Mouse (Mus musculus): ENCODE results near the gene Clec5a.
"Not testable (repeated sequence)": the region's sequence is repeated elsewhere in the genome, so short reads cannot be mapped to it uniquely, and the experiment has no call there.

The Clec5a gene

DNA sequence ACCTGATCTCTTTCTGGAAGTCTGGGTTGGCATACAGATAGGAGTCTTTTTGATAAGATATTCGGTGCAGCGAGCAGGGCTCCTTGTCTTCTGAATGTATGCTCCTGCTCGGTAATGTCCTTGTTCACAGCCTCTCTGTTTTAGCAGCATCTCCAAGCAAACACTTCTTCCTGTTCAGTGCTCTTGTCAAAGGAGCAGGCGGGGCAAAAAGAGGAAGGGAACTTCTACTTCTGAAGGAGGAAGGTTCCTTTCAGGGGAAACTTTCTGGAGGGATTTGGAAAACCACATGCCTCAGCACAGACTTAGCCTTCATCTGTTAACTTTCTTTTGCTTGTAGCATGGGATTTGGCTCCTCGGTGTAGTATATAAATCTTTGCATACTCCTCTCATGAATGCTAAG is at the start of gene Clec5a:
Clec5a (minus strand) TSS at position 177 of the 400 bp plus-strand sequence.
- DNase-seq (ENCODE audit: low spot score in 2 of 2), result no peak

DNA sequence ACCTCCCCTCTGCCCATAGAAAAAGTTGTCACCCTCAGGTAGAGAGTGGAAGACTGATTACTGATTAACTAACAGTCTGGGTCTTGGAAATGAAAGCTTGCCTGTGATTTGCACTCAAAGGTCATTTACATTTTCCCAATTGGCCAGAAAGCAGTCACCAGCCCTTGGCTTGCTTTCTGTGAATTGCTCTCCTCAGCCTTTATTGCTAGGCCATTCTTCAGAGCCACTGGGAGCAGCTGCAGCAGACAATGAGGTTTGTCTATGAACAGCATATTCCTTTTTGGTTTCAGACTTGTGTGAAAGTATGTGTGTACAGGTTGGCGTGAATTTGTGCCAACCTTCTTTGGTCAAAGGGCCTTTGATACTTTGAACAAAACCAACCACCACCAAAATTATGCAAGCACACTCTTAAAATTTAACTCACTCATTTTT is 49.0 kb upstream of the Clec5a start:
- no peak for DNase-seq (ENCODE audit: low spot score in 2 of 2)

DNA sequence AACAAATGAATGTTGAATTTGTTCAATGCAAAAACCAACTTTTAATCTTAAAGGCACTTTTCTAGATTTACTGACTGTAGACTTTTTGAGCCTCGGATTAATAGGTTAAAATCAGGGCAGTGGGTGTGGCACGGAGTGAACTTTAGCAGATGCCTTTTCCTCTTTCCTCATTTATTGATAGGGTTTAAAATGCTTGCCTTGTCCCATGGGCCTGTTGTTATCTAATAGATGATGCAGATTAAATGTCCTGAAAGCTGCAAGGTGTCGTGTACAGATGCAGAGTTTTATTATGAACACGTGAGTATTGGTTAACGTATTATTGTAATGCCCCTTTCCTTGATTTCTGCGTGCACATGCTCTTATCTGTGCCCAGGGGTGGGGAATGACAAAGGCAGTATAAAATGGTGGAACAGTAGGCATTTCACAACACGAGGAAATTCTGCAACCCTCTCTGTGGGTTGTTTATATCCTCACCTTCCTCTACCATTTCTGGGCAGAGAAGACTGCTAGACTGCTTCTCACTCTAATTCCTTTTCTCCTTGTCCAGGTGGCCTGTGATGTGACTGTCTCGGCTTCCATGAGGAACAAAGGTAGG is 42.9 kb upstream of the Clec5a start, which contains the start of gene Mgam:
Mgam (plus strand) TSS at position 426 of the 595 bp plus-strand sequence.
- no peak for DNase-seq (ENCODE audit: low spot score in 2 of 2)

DNA sequence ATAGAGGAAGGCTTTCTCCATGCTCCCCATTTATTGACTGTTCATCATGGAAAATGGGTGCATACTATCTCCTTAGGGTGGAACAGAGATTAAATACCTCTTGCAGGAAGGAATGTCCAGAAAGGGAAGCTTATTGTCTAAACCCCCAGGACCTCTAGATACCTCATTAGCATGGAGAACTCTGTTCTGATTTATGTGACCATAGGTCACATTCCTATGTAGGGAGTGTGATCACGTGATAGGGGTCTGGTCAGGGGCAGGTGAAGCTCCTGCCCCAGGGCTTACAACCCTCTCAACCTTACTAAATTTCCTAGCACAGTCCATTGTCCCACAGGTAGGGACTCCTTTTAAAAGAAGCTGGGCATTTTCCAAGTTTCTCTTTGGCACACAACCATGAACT is 40.5 kb upstream of the Clec5a start:
- no peak for DNase-seq (ENCODE audit: low spot score in 2 of 2)

DNA sequence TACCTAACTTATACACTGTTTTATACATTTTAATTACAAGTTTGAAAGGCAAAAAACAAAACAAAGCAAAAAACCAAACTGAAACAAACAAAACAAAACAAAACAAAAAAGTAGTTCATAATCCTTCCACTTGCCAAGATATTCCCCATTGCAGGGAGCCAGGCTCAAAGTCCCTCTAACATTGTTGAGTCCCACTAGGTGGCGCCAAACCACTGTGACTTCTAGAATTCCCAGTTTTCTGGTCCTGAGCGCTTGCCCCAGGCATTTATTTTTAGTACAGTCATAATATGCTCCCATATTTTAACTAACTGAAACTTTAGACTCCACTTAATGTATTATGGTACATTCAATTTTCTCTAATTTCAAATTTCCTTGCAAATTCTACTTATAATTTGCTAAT is 32.3 kb upstream of the Clec5a start:
- DNase-seq (ENCODE audit: low spot score in 2 of 2), result peak; percentile 62 to 80

DNA sequence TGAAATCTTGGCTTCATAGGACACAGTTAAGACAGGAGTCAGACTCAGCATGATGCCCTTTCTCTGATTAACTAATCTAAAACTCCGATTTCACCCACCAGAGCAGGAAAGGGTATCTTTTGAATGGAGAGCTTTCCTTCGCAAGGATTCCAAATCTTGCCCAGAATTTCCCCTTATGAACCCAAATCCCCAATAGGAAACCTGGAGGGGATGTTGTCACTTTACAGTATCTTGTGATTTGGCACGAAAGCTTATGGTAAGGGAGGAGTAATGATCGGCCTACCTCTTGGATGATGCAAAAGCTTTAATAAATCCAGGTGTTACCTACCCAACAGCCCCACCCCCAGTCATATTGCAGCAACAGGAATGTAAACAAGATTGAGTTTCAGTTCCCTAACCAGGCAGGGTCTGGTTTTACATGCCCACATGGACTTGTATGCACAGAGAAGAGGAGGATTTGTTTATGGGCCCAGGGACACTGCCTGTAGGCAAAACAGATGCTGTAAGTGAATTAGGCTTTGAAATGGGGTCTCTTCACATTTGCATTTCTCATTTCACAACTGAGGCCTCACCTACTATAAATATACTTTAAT is 27.7 kb upstream of the Clec5a start, which contains the start of gene Tas2r138:
Tas2r138 (minus strand) TSS at position 51 of the 593 bp plus-strand sequence.
- DNase-seq (ENCODE audit: low spot score in 2 of 2), result no peak

DNA sequence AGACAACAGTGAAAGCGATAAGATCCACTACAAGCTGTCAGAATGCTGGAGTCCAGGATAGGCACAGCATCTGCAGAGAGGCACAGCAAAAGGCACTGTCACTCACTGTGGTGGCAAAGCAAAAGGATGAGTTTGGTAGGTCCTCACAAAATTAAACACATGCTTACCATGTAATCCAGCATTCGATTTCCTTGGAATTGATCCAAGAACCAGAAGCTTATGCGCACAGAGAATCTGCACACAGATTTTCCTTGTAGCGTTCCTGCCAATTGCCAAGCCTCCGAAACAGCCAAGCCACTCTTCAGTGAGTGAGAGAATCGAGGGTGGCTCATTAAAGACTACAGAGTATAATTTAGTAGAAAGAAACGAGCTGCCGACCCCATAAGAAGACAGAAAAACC is 24.6 kb upstream of the Clec5a start:
- peak; percentile 34 for DNase-seq (ENCODE audit: low spot score in 2 of 2)

DNA sequence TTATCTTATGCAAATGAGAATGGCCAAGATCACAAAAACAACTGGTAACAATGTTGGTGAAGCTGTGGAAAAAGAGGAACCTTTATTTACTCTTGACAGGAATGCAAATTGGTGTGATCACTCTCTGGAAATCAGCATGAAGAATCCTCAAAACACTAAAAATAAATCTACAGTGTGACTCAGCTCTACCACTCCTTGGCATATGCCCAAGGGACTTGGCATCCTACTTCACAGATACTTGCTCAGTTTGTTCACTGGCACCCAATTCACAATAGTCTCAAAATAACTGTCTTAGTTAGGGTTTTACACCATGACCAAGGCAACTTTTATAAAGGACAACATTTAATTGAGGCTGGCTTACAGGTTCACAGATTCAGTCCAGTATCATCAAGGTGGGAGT is 21.8 kb upstream of the Clec5a start:
- peak; percentile 78 to 80 for DNase-seq (ENCODE audit: low spot score in 2 of 2)

DNA sequence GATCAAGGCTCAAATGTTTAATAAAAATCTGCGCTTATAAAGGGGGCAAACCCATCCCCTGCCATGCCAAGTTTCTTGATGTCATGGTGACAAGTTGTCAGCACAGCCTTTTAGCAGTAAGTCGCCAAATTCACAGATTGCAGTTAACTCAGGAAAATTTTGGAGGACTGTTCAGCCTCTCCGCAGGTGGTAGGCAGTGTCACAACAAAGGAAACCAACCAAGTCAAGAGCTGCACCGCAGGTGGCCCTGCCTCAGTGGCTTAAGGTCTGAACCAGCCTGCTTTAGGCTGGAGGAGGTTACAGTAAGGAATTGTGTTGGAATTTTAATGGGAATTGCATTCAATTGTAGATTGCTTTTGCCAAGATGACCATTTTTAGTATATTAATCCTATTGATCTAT is 12.9 kb upstream of the Clec5a start:
- not testable (repeated sequence) for DNase-seq (ENCODE audit: low spot score in 2 of 2)

DNA sequence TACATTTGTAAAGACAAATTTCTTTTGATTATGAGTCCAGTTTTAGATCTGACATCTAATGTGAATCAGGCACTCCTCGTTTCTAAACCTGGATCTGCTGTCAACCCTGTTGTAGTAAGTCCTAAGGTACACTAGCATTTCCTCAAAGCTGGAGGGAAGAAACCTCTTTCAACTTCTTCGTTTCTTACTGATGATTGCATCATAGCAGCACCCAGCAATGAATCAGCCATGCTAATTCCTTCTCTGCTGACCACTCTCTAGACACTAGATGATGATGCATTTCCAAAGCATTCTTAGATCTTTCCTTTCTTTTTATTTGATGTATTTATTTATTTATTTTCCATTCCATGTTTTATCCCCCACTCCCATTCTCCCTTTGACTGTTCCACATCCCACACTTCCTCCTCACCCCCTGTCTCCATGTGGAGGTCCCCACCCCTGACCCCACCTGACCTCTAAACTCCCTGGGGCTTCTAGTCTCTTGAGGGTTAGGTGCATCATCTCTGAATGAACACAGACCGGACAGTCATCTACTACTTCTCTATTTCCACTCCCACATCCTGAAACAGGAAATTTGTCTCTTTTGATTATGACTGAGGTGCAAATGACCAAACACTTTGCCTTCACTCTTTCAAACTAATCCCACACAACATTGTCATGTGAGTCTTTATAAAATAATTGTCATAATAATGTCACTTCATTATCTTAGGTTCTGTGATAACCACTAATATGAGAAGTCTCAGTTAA is 9.4 kb upstream of the Clec5a start:
- DNase-seq (ENCODE audit: low spot score in 2 of 2), result no peak

DNA sequence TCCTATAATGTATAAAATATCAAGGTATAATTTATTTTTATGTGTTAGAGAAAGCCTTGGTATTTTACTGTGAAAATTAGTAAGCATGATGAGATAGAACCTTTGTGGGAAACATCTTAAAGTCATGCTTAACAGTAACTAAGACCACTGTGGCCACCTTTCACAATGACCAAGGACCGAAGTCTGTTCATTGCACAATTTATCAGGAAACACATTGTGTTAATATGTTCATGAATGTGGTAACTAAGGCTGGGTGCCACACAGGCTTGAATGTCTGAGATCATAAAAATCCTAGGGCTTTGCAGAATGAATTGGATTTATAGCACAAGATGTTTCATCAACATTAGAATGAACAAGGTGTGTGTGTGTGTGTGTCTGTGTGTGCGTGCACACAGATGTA is 2.7 kb upstream of the Clec5a start:
- DNase-seq (ENCODE audit: low spot score in 2 of 2), result no peak

DNA sequence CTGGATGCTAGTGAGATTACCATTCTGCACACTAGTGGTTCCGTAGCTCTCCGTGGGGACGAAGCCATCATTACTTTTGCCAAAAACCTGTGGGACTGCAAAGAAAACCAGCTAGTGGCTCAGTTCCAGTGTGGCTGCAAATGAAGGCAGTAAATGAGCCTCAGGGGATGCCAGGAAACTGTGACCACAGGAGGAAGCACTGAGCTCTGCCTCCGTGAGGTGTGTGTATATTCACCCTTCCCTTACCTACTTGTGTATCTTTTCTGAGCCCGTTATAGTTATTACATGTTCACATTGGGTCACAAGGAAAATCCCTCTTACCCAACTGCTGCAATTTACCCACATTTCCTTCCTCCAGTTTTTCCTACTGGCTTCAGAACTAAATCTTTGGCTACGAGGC is 1.3 kb downstream of the Clec5a start:
- no peak for DNase-seq (ENCODE audit: low spot score in 2 of 2)

DNA sequence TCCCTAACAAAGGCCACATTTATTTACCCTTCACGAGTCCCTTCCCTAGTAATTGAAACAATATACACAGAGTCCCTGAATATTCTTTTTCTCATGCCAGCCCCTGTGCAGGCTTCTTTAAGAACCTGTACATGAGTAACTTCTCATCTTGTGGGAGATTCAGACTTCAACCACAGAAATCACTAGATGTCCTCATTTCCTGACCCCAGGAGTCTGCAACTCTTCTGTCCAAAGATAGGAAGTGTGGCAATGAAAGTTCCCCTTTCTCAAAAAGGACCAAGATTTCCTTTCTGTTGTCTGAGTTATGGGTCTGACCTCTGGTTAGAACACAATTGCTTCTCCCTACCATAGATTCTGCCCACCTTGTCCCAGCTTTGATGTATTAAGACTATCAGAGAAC is 9.3 kb downstream of the Clec5a start:
- no peak for DNase-seq (ENCODE audit: low spot score in 2 of 2)

DNA sequence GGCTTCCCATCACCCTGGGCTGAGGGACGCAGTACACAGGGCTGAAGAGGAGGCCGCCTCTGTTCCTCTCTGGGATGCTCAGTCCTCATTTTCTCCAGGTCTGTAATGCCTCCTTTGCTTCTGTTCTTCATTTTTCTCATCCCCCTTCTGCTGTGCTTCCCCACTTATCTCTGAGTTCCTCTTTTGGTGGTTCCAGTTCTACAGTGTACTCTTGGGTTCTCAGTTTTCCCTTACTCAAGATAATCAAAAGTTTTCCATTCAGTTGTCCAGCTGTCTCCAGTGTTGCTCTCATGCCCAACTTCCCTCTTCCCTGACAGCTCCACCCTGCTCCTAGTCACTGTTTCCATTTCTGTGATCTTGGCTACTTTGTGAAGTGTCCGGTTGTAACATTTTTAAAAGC is 12.0 kb downstream of the Clec5a start:
- DNase-seq (ENCODE audit: low spot score in 2 of 2), result no peak

DNA sequence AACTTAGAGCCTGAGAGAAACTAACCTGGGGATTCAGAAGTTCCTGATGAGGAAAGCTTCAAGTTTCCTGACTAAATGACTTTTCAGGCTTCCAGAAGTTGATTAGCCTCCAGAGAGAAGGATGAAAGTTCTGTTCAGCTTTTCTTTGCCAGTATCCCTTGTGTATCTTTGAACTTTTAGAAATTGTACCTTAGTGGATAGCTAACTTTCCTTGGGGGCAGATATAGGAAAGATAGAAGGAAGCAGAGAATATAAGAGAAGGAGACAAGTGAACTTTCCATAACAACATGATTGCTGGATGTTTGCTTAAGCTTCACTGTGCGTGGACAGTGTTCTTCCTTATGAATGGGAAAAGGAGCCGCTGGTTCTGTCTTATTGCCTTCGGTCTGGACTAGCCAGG is 16.4 kb downstream of the Clec5a start, which contains the start of gene Olfr460:
Olfr460 (plus strand) TSS at position 301 of the 400 bp plus-strand sequence.
- DNase-seq (ENCODE audit: low spot score in 2 of 2), result no peak

DNA sequence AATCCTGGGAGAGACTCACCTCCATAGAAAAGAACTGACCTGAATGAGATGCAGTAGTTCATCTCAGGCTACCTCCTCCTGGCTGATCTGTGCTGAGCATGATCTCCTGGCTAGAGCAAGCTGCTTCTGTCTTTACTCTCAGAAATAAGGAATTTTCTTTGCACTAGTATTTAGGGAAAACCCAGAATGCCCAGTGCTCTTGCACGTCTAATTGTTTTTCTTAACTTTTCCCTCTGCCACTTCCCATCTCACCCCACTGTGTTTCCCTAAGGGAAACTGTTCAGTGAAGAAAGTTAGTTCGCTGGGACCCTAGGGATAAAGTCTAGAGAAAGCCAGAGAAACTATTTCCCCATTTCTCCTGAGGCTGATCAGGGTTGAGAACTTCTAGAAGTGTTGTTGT is 30.7 kb downstream of the Clec5a start, which contains the start of gene Olfr461:
Olfr461 (minus strand) TSS at position 101 of the 400 bp plus-strand sequence.
- no peak for DNase-seq (ENCODE audit: low spot score in 2 of 2)

DNA sequence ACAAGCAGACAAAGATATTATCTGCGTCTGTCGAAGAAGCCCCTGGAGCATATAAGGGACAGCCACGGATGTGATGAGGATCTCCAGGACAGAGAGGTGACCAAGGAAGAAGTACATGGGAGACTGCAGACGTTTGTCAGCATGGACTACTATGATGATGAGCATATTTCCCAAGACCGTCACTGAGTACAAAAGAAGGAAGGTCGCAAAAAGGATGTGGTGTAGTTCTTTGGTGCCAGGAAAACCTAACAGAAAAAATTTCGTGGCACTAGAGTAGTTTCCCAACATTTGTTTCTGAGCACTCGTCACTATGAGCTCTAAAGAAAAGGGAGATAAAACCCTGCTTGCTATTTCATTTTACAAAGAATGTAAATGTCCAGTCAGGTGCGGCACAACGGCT is 40.9 kb downstream of the Clec5a start:
- no peak for DNase-seq (ENCODE audit: low spot score in 2 of 2)
